Mouse (Mus musculus): ENCODE data around the gene Tes3-ps. TPM values are rescaled to one million over a fixed set of nuclear protein-coding genes. Genes with fewer than 3 reads are reported as not detected.

The Tes3-ps gene
- 1 to 10 TPM; 1.1 to 1.5 TPM for total RNA-seq (2021)

DNA sequence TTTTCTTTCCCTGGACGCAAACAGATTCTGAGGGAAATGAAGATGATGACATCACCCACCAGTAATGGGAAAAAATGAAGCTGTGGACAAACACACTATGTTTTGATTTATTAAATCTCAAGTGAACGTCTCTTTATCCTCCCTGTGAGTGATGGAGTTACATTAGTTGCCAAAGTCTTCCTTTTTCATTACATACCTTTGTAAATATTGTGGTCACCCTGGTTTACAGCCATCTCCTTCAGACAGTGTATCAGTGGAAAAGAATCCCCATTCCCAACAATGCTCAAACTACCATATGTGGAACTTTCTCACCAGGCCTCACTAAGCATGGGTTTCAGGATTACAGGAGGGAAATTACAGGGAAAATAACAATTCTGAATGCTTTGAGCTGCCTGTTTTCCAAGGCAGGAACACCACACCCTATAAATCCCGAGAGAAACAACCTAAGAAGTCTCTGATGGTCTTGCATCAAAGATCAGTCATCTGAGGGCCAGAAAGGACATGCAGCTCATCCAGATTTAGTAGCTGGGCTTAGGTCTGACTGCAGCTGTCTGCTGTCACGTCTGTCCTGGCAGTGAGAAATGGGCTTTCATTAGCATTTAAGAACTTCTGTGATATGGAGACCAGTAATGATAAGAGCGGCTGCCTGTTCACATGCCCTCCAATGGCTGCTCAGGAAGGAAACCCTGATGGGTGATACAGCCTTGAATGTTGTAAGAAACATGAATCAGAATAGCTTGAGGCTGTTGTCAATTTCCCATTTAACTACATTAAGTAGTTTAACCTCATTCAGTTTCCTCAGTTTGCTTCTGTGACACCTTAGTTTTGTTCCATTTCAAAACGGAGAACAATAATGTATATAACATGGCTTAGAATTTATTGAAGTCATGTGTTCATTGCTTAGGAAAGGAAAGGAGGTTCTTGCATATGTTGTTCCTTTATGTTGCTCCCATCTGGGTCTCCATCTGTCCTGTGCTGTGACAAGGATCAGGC, at the start of gene Tes3-ps:
Tes3-ps (plus strand) TSS at position 943 of the 993 bp plus-strand sequence.
- intact Hi-C loops (cut with DNase I), result no loop called here
- DNase-seq, result no peak

DNA sequence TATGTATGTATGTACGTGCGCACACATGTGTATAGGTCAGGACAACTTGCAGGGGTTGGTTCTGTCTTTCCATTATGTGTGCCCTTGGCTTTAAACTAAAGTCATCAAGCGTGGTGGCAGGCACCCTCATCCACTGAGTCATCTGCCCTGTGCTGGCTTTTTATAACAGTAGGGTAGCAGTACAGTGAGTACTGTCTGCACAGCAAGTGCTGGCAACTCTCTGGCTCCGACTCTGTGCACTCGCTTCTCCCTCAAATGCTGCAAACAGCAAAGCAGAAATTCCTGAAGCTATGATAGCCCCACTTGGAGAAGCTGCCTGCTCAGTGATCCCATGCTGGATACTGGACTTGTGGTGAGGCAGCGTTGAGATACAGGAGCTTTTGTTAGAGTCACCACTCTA, 48.7 kb upstream of the Tes3-ps start:
- intact Hi-C loops (cut with DNase I), result no loop called here
- DNase-seq, result no peak

DNA sequence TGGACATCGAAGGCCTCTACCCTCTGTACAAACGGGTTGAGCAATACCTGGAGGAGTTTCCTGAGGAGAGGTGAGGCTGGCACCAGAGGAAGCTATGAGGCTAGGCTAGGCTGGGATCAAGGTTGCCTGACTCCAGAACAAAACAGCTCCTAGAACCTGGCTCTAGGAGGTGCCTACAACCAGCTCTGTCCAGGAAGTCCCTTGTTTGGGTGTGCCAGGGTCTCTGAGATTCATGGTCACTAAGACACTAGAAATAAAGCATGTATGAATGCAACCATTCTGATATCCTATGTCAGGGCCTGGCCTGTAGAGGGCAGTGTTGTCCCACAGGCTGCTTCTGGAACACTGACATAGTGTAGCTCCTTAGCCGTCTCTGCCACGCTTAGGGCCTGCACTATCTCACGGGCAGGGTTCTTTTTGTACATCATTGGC, 43.8 kb upstream of the Tes3-ps start:
- DNase-seq, result peak; percentile 87 to 88
- intact Hi-C loops (cut with DNase I), result loop anchor here (1.0 kb wide), 1 partner anchor 196 kb away; no protein-coding TSS in a partner anchor

DNA sequence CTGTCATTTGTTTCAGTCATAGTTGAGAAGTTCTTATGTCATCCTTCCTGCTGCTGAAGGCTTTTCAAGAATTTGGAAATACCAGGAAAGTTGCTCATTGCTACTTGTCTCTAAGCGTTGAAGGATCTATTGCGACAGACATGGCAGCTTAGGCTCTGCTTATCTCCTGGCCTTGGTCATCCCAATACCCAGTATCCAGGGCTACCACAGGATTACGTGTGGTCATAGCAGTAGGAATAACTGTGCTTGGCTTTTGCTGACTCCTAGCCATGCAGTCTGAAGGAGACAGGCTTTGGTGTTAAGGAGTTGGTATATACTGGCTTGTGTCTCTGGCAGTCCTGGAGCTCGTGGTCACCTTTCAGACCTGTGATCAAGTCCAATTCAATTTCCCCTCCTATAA, 32.8 kb upstream of the Tes3-ps start:
- DNase-seq, result peak in 1 of 2 experiments; percentile 36
- intact Hi-C loops (cut with DNase I), result loop anchor here (2.0 kb wide), 1 partner anchor 45 kb away; the partner anchor contains the start of gene Ecm2

DNA sequence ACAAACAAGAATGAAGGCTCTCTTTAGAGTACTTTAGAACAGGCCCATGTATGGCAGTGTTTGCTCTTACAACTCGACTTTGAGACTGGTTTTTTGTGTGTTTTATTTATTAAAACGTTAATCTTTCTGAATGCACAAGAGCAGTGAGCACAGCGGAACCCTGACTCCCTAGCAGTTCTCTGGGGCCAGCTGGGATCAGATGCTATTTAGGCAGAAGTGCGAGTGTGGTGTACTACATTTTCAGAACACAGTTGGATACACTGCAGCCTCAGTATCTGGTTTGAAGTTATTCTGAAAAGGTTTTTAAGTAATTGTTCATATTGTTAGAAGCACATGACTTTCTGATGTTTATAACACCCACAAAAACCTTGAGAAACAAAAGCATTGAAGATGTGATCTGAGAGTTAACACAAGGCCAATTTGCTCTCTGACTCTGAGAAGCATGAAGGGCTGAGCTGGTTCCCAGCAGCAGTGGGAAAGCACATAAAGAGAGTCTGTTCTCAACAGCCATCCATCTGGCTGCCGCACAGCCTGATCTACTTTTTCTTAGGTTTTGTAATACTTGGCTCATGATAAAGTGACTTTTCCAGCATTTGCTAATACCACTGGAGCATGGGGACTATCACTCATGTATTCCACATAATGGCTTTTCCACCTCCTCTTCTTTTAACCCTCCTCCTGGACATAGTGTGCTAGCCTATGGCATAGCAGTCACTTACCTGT, 32.3 kb upstream of the Tes3-ps start:
- DNase-seq, result no peak
- intact Hi-C loops (cut with DNase I), result loop anchor here (2.0 kb wide), 1 partner anchor 44 kb away; the partner anchor contains the start of gene Ecm2

DNA sequence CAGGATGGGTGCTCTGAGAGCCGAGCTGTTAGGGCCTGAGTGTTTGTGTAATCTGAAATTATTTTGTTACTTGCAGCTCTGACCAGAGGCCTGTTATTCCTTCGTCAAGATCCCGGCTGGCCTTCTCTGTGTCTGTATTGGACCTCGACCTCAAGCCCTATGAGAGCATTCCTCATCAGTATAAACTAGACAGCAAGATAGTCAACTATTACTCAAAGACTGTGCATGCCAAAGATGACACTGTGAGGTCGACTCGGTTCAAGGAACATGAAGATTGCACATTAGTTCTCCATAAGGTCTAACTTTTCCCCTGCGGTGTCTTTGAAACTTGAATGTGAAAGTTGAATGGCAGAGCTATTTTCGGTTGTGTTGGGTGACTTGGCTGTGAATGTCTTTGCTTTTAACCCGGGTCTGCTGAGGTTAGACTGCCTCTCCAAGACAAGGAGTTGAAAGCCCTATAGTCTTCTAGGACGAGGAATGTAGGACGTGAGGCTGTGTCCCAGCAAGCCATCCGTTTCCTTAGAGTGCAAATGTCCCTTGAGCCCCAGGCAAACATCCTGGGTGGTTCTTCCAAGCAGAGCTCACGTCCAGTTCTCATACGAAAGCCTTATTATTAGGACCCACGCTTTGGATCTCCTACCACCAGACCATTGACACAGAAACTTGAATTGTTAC, 31.5 kb upstream of the Tes3-ps start:
- DNase-seq, result peak in 1 of 2 experiments; percentile 43
- intact Hi-C loops (cut with DNase I), result loop anchor here (2.0 kb wide), 1 partner anchor 43 kb away; the partner anchor contains the start of gene Ecm2

DNA sequence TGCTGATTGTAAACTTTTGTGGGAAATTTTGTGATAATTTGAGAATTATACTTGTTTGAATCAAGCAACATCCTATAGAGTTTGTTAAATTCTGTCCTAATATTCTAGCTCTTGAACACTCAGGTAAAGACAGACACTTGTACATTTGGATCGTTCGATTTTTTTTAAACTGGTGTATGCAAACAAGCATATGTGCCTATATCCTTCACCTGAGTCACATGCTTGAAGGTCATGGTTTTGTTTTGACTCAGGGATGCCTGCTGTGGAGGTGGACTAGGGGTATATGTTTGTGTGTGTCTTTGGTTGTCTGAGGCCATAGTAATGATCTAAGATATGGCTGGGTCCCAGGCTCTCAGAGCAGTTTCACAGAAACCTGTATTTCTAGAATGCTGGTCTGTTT, 30.2 kb upstream of the Tes3-ps start:
- intact Hi-C loops (cut with DNase I), result no loop called here
- DNase-seq, result no peak

DNA sequence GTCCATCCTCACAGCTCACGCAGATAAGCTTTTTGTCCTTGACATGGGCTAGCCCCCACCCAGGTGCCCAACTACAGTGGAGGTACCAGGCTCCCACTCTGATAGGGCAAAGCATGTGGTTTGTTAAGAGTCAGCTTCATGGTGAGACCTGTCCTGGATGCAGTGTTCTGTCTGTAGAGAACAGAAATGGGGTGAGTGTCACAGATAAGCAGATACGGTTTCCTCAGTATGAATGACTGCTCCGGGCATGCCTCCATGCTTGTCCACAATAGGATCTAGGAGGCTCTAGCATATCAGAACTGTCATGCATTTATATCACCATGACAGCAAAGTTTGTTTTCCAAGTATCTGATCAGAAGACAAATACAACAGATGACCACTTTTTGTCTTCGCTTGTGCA, 27.2 kb upstream of the Tes3-ps start:
- no peak for DNase-seq
- intact Hi-C loops (cut with DNase I), result no loop called here

DNA sequence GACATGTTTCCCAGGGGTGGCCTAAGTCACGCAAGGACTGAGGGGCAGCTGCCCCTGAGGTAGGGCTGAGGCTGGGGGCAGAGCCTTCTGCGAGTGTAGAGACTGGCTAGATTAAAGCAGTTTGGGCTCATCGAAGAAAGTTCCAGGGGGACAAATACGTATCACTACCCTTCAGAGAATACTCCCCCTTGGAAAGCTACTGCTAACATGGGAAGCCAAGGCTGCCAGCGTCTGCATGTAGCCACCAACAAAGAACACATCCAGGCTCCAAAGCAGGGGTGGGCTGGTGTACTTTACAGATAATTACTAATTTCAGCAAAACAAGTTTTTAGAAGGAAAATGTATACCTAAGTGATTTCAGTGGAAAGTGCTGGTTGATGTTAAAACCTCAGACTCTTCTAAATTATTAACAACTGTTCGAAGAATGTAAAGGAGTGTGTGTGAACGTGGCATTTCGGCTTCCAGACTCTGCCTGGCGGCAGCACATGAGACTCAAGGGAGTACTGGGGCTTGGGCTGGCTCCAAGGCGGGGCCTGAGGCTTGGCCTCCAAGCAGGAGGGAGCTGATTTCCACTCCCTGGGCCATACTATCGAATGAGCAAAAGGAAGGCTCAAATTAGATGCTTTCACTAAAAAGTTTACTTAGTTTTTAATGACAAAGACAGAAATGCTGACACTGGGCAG, 26.6 kb upstream of the Tes3-ps start:
- peak; percentile 74 to 76 for DNase-seq
- intact Hi-C loops (cut with DNase I), result no loop called here

DNA sequence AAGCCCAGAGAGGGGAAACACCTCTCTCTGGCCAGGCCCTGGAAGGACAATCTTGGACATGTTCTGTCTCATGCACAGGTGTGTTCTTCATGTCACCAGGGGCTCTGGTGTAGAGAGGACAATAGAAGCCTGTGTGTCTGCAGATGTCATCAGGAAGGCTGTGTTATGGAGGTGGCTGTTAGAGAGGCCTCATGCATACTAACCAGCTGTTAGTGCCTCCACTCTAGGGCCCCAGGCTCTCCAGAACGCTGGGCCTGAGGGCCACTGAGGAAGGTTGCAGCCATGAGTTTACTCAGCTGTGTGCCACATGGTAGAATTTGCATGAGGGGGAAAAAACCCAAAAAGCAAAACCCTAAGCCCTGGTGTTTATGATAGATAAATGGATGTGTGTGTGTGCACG, 25.5 kb upstream of the Tes3-ps start:
- no peak for DNase-seq
- intact Hi-C loops (cut with DNase I), result no loop called here

DNA sequence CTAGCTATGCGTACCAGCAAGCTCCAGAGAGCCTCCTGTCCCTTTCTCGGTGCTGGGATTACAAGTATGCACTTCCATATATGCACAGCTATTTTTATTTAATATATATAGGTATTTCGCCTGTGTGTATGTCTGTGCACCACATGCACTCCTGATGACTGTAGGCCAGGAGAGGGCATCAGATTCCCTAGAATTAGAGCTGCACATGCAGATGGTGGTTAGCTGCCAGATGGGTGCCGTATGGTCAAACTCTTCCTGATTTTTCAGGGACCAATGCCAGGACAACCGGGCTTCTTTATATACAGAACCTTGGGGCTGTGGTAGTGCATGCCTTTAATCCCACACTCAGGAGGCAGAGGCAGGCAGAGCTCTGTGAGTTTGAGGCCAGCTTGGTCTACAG, 24.1 kb upstream of the Tes3-ps start:
- intact Hi-C loops (cut with DNase I), result no loop called here
- no peak for DNase-seq

DNA sequence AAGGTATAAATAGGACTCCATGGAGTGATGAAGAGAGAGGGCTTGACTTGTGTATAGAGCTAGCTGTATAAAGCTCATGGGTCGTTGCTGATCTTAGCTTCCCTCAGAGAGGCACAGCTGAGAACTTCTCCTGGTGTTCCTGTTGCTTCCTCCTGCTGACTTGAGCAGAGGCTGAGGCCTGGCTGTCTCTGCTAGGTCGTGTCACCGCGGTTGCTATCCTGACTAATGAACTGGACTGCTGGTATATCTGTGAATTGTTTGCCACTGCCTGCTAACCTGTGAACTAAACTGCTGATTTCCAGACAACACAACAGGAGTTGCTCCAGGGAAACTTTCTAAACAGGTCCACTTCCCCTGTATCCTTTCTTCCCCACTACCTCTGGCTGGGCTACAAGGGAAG, 22.8 kb upstream of the Tes3-ps start:
- DNase-seq, result no peak
- intact Hi-C loops (cut with DNase I), result no loop called here

DNA sequence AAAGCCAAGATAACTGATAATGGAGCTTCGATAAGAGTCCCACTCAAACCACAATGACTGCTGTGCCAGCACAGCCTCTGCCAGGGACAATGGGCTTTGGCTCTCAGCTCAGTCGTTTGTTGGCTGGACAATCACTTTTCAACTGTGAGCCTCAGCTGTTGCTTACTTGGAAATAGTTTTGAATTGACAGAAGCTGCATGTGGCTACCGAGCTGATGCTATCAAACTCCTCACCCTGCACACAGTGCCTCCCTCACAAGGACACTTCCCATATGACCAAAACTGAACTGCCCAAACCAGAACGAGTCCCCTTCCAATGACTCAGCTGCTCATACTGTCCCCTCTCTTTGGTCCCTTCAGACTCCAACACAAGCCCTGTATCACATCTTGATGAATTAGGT, 22.3 kb upstream of the Tes3-ps start:
- DNase-seq, result peak; percentile 62 to 65
- intact Hi-C loops (cut with DNase I), result no loop called here

DNA sequence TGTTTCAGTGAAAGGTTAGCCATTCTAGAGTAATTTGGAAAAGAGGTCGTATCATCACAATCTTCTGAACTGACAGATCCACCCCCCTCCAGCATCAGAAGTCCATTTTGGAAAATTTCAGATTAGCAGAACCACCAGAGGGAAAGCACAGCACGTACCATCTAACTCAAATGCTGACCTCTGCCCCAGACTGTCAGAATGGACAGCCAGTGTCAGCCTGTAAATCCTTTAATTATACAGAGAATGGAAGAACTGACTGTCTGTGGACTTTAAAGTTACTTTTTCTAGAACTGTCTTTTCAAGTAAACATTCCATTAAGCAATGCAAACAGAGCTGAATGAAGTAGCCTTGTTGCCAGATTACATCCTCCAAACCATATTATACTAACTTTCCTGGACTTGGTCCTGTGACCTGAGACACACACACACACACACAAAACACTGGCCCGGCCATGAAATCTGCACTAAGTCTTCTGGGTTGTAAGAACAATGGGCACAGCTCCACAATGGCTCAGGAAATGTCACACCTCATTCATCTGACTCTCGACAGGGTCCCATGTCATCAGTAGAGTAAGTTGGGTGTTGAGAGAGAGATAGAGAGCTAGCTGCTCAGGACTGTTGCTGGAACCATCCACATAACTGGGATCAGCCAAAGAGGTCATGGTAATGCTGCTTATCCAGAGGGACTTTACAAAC, 21.0 kb upstream of the Tes3-ps start:
- DNase-seq, result no peak
- intact Hi-C loops (cut with DNase I), result no loop called here

DNA sequence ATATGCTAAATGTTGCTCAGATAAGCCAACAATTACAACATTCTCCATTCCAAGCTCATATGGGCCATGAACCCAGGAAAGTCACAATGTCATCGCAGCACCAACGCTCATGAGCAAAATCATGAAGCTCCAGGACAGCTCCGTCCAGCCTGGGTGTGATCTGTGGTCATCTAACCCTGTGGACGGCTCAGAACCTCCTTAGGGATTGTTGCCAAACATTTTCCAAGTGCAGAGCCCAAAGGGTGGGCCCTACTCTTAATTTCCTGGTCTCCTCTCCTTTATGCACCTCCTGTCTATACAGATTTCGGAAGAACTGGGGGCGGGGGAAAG, 20.5 kb upstream of the Tes3-ps start:
- intact Hi-C loops (cut with DNase I), result no loop called here

DNA sequence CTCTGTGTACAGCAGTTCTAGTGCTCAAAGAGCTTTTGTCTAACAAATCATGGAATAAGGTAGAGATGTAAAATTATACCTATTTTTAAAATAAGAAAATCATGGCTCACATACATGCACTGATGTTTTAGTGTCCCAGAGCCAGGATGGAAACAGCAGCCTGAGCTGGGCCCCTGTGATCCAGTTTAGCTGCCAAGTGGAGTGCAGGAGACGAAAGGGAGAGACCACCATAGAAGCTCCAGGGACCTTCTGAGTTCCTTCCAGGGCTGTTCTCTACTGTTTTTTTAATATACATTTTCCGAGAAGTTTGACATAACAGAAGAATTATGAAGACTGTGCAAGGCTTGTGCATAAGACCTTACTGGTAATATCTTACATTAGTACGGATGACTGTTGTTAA, 15.2 kb upstream of the Tes3-ps start:
- intact Hi-C loops (cut with DNase I), result no loop called here
- DNase-seq, result no peak

More for the DNA sequence above, 20.5 kb upstream of the Tes3-ps start:
- DNase-seq, result no peak

DNA sequence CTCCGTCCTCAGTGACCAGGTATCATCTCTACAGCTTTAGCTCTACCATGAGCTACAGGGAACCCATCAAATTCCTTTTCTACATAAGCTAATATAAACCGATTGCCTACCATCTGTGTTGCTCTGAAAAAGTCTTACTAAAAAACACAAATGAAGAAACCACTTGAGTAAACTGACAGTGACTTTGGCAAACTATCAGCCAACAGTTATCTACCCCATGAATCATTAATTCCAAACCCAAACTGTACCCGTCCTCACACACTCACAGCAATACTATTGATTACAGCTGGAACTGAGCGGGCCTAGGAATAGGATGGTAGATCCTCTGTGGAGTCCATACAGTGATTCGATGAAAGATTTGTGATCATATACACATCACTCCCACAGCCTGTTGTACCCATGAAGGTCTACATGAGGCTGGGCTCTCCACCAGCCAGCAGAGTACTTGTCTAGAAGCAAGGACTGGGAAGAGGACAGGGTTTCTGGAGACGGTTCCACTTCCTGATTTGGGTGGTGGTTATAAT, 14.2 kb upstream of the Tes3-ps start:
- no peak for DNase-seq
- intact Hi-C loops (cut with DNase I), result no loop called here

DNA sequence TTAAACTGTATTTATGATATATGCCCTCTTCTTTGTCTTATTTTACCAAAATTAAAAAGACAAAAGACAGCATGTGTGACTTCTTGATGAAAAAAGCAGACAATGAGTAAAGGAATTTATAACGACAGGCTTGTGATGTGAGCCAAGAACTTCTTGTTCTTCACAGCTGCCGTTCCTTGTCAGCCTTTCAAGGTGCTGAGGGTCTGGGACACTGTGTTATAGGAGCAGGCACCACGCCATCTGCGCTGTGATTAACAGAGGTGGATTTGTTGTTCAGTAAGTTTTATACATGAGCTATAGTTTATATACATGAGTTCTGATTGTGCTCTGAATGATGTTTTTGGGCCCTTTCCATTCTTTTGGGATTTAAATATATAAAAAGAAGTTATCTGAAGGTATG, 13.7 kb upstream of the Tes3-ps start:
- DNase-seq, result peak; percentile 58 to 67

DNA sequence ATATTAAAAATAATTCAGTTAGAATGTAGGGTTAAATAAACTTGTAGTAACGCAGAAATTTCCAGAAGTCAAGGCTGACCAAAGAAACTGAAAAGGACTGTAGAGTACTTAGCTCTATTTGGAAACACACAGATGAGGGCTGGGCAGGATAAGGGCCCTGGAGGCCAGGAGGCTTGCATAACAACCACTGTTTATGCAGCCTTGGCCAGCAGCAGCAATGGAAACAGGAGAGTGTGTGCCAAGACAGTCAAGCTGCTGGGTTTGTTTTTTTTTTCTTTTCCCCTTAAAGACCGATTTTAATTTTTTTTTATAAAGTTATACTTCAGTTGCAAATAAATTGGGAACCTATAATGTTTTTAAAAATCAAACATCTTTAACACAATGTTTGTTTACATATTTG, 13.1 kb upstream of the Tes3-ps start:
- DNase-seq, result peak; percentile 82 to 87
- intact Hi-C loops (cut with DNase I), result loop anchor here (2.0 kb wide), 1 partner anchor 23 kb away; no protein-coding TSS in a partner anchor

More for the DNA sequence above, 13.7 kb upstream of the Tes3-ps start:
- intact Hi-C loops (cut with DNase I), result no loop called here

Data from heart, postnatal 36 days (tissue).